Mouse (Mus musculus) lung, postnatal 0 days (tissue): Measurements from ENCODE around the gene March5.

Experiments
- CTCF ChIP-seq: IDR thresholded peaks from 2 replicates; pipeline ENCODE4 v1.5.1; 2016; ENCODE audit warnings: antibody characterized with exemption, mild to moderate bottlenecking
- EP300 ChIP-seq: IDR thresholded peaks from 2 replicates; pipeline ENCODE4 v1.6.1; 2016; ENCODE audit warnings: antibody characterized with exemption, mild to moderate bottlenecking, control low read depth

- TF ChIP-seq EP300 (no peak), CTCF (no peak)
These were observed 48.0 kb downstream of the March5 start for GRCm38 (mm10) chr19:37255321-37255720.
